Mouse (Mus musculus): ENCODE measurements around the gene A530064D06Rik. TPM values are rescaled to one million over a fixed set of nuclear protein-coding genes. Genes with fewer than 3 reads are reported as not detected.
A peak's percentile ranks its signal among the peaks of the same experiment; 100 is the strongest.
"Not testable (repeated sequence)": the region's sequence is repeated elsewhere in the genome, so short reads cannot be mapped to it uniquely, and the experiment has no call there.

A530064D06Rik gene
- not detected for total RNA-seq (2021)
- long read RNA-seq, experiment 1, result 0 reads
- long read RNA-seq, experiment 2, result 0 reads

GRCm38 (mm10) chr17:48167103-48167502, at the start of gene A530064D06Rik:
Gene A530064D06Rik, minus strand, starts transcription at chr17:48167275.
- not testable (repeated sequence) for DNase-seq

GRCm38 (mm10) chr17:48215429-48215828, 48.4 kb upstream of the A530064D06Rik start:
- no peak for DNase-seq

- no peak for DNase-seq
Observed at GRCm38 (mm10) chr17:48213511-48213910, 46.4 kb upstream of the A530064D06Rik start.

GRCm38 (mm10) chr17:48212596-48212995, 45.5 kb upstream of the A530064D06Rik start:
- no peak for DNase-seq

- DNase-seq, result no peak
Observed at GRCm38 (mm10) chr17:48203086-48203485, 36.0 kb upstream of the A530064D06Rik start.

GRCm38 (mm10) chr17:48192366-48192765, 25.3 kb upstream of the A530064D06Rik start:
- no peak for DNase-seq

GRCm38 (mm10) chr17:48185252-48185651, 18.2 kb upstream of the A530064D06Rik start:
- DNase-seq, result no peak

- no peak for DNase-seq
Observed at GRCm38 (mm10) chr17:48157382-48158076, 9.5 kb downstream of the A530064D06Rik start.

GRCm38 (mm10) chr17:48146120-48146519, 21.0 kb downstream of the A530064D06Rik start, which contains the start of gene 9830107B12Rik:
Gene 9830107B12Rik, minus strand, starts transcription at chr17:48146268.
- DNase-seq, result no peak

- no peak for DNase-seq
Observed at GRCm38 (mm10) chr17:48132810-48133209, 34.3 kb downstream of the A530064D06Rik start.

GRCm38 (mm10) chr17:48120456-48120855, 46.6 kb downstream of the A530064D06Rik start:
- DNase-seq, result no peak

- DNase-seq, result peak; percentile 46
Observed at GRCm38 (mm10) chr17:48119656-48120055, 47.4 kb downstream of the A530064D06Rik start.

GRCm38 (mm10) chr17:48118570-48118969, 48.5 kb downstream of the A530064D06Rik start:
- DNase-seq, result no peak

- no peak for DNase-seq
Observed at GRCm38 (mm10) chr17:48110547-48111287, 56.4 kb downstream of the A530064D06Rik start.

GRCm38 (mm10) chr17:48108520-48108919, 58.6 kb downstream of the A530064D06Rik start:
- DNase-seq, result no peak

- DNase-seq, result no peak
Observed at GRCm38 (mm10) chr17:48107862-48108261, 59.2 kb downstream of the A530064D06Rik start.

GRCm38 (mm10) chr17:48107333-48107732, 59.7 kb downstream of the A530064D06Rik start:
- no peak for DNase-seq

GRCm38 (mm10) chr17:48100441-48101417, 66.3 kb downstream of the A530064D06Rik start:
- peak; percentile 76 for DNase-seq

GRCm38 (mm10) chr17:48099312-48099711, 67.8 kb downstream of the A530064D06Rik start:
- DNase-seq, result no peak

All from gastrocnemius, postnatal 25 days (tissue).